Mouse (Mus musculus): ENCODE measurements around the gene Klhl15. TPM values are rescaled to one million over a fixed set of nuclear protein-coding genes. Genes with fewer than 3 reads are reported as not detected.

The Klhl15 gene
- total and polyA plus RNA-seq, 3 experiments: 9.6 to 15.5 TPM; not detected in 1

DNA sequence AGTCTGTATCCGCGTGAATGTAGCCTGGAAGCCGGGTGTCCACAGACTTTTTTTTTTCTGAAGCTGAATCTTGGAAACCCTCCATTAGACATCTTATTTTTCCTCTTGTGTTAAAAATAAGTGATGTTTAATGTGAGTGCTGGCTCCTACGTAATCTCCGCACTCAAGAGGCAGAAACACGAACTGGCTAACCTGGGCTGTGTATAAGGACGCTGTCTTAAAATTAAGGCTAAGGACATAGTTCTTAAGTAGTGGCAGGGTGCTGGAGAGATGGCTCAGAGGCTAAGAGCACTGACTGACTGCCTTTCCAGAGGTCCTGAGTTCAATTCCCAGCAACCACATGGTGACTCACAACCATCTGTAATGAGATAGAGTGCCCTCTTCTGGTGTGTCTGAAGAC lies 21.0 kb upstream of the Klhl15 start:
- Histone ChIP-seq H3K4me3 (ENCODE audit: control insufficient read depth in 1 of 2, insufficient read depth in 1 of 2, low read depth in 2 of 2, low read length in 2 of 2) (peak overlapping the region; percentile 96 to 98), H3K27ac (ENCODE audit: control insufficient read depth, low read depth, low read length) (peak overlapping the region; percentile 99), H3K27me3 (ENCODE audit: control insufficient read depth in 1 of 2, insufficient read depth in 2 of 2, low read length in 2 of 2) (no peaks in the 10 kb centered on the region), H3K79me2 (ENCODE audit: control insufficient read depth, insufficient read depth, low read length, poor library complexity) (peaks cover 19% of the 10 kb centered on the region), H3K9ac (ENCODE audit: control insufficient read depth, low read depth, low read length, poor library complexity, severe bottlenecking) (peak overlapping the region; percentile 94), H3K4me1 (ENCODE audit: control insufficient read depth in 1 of 2, insufficient read depth in 2 of 2, low read length in 2 of 2) (no peaks in the 10 kb centered on the region; a peak in 1 of 4 replicates), H3K36me3 (ENCODE audit: control insufficient read depth in 1 of 2, insufficient read depth in 2 of 2, low read length in 2 of 2) (peaks cover 5 to 22% of the 10 kb centered on the region in 2 experiments), H3K9me3 (replicated peaks; ENCODE audit: insufficient read depth, low read length) (no peaks in the 10 kb centered on the region)
- peak; percentile 73 for DNase-seq (ENCODE audit: low read depth, low spot score)
- TF ChIP-seq POLR2A (IDR thresholded peaks at IDR 0.05; ENCODE audit: control insufficient read depth in 1 of 2, insufficient read depth in 1 of 2, low read depth in 1 of 2, low read length in 2 of 2, poor library complexity in 1 of 2) (no peak), MYC (IDR thresholded peaks at IDR 0.05; ENCODE audit: low read depth, low read length) (peak; percentile 27; the same call in 1 of the 2 replicates), ZKSCAN1 (IDR thresholded peaks at IDR 0.05; ENCODE audit: low read depth, low read length) (no peak), HCFC1 (IDR thresholded peaks at IDR 0.05; ENCODE audit: low read depth, low read length) (no peak), MXI1 (IDR thresholded peaks at IDR 0.05; ENCODE audit: low read depth, low read length) (no peak), TBP (IDR thresholded peaks at IDR 0.05; ENCODE audit: low read depth, low read length) (peak; percentile 90), CTCF (IDR thresholded peaks at IDR 0.05 in 2 of 3, conservative IDR thresholded peaks at IDR 0.05 in 1 of 3; ENCODE audit: control insufficient read depth in 1 of 3, insufficient read depth in 1 of 3, low read depth in 2 of 3, low read length in 3 of 3, poor library complexity in 1 of 3, severe bottlenecking in 1 of 3) (peak in 2 of 3 experiments; percentile 19 to 34; a peak in 2 of 6 replicates), USF2 (IDR thresholded peaks at IDR 0.05; ENCODE audit: borderline replicate concordance in 1 of 2, insufficient read depth in 1 of 2, low read depth in 1 of 2, low read length in 2 of 2) (no peak), GABPA (IDR thresholded peaks at IDR 0.05; ENCODE audit: low read depth, low read length) (no peak)

DNA sequence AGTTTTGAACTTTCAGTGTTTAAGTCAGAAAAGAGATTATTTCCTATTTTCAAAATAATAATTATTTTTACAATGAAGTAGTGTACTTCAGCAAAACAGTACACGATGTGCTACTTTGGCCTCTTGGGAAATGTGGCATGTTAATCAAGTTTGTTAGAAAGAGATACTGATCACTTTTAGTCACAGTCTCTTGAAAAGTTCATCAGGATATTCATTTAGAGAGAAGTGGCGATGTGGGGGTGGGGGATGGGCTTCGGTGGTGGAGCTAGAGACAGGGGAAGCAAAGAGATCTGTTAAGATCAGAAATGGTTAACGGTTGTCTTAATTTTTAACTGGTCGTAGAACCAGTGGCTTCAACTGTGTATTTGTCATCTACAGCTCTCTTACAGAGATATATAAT lies 967 bp upstream of the Klhl15 start:
- no peaks in the 10 kb centered on the region for H3K9me3 ChIP-seq (replicated peaks; ENCODE audit: insufficient read depth, low read length)
- TF ChIP-seq TCF12 (IDR thresholded peaks at IDR 0.05; ENCODE audit: low read depth, low read length): peak; percentile 38; the same call in 1 of the 2 replicates
- TF ChIP-seq TBP (IDR thresholded peaks at IDR 0.05; ENCODE audit: low read depth, low read length): no peak
- TF ChIP-seq MYB (IDR thresholded peaks at IDR 0.05; ENCODE audit: low read depth, low read length): peak; percentile 48; the same call in 1 of the 2 replicates
- no peak for TF ChIP-seq MAX (IDR thresholded peaks at IDR 0.05; ENCODE audit: low read length)
- TF ChIP-seq EP300 (IDR thresholded peaks at IDR 0.05; ENCODE audit: low read depth in 1 of 2, low read length in 2 of 2): peak; percentile 6 to 27; a peak in 2 of 4 replicates
- TF ChIP-seq ETS1 (IDR thresholded peaks at IDR 0.05; ENCODE audit: low read depth, low read length): peak; percentile 42
- no peak for TF ChIP-seq CTCF (IDR thresholded peaks at IDR 0.05 in 2 of 3, conservative IDR thresholded peaks at IDR 0.05 in 1 of 3; ENCODE audit: control insufficient read depth in 1 of 3, insufficient read depth in 1 of 3, low read depth in 2 of 3, low read length in 3 of 3, poor library complexity in 1 of 3, severe bottlenecking in 1 of 3)
- TF ChIP-seq GATA1 (IDR thresholded peaks at IDR 0.05; ENCODE audit: low read depth, low read length): 0 out of 2 replicates have a peak, but pooled peaks have one; percentile 12
- peak; percentile 39; the same call in 1 of the 2 replicates for TF ChIP-seq CHD2 (IDR thresholded peaks at IDR 0.05; ENCODE audit: low read length)
- no peak for TF ChIP-seq USF1 (IDR thresholded peaks at IDR 0.05; ENCODE audit: low read depth, low read length)
- TF ChIP-seq MEF2A (IDR thresholded peaks at IDR 0.05; ENCODE audit: extremely low read depth, insufficient replicate concordance, low read depth, low read length, poor library complexity, severe bottlenecking): no peak
- no peak for TF ChIP-seq ELF1 (IDR thresholded peaks at IDR 0.05; ENCODE audit: low read depth, low read length)
- peaks cover 0 to 8% of the 10 kb centered on the region in 2 experiments; a peak in 2 of 4 replicates for H3K36me3 ChIP-seq (ENCODE audit: control insufficient read depth in 1 of 2, insufficient read depth in 2 of 2, low read length in 2 of 2)
- peak overlapping the region; percentile 7 to 85; a peak in 2 of 4 replicates for H3K4me3 ChIP-seq (ENCODE audit: control insufficient read depth in 1 of 2, insufficient read depth in 1 of 2, low read depth in 2 of 2, low read length in 2 of 2)
- H3K4me1 ChIP-seq (ENCODE audit: control insufficient read depth in 1 of 2, insufficient read depth in 2 of 2, low read length in 2 of 2): peaks cover 0 to 14% of the 10 kb centered on the region in 2 experiments; a peak in 2 of 4 replicates
- no peaks in the 10 kb centered on the region for H3K27me3 ChIP-seq (ENCODE audit: control insufficient read depth in 1 of 2, insufficient read depth in 2 of 2, low read length in 2 of 2)
- DNase-seq (ENCODE audit: low read depth, low spot score): peak; percentile 72
- H3K27ac ChIP-seq (ENCODE audit: control insufficient read depth, low read depth, low read length): peak overlapping the region; percentile 96
- peaks cover 10% of the 10 kb centered on the region for H3K79me2 ChIP-seq (ENCODE audit: control insufficient read depth, insufficient read depth, low read length, poor library complexity)
- peak overlapping the region; percentile 91 for H3K9ac ChIP-seq (ENCODE audit: control insufficient read depth, low read depth, low read length, poor library complexity, severe bottlenecking)

All from MEL (cell line).